Mouse (Mus musculus): ENCODE measurements around the gene Klra10.
"Not testable (repeated sequence)": the region's sequence is repeated elsewhere in the genome, so short reads cannot be mapped to it uniquely, and the experiment has no call there.

Klra10 gene

DNA sequence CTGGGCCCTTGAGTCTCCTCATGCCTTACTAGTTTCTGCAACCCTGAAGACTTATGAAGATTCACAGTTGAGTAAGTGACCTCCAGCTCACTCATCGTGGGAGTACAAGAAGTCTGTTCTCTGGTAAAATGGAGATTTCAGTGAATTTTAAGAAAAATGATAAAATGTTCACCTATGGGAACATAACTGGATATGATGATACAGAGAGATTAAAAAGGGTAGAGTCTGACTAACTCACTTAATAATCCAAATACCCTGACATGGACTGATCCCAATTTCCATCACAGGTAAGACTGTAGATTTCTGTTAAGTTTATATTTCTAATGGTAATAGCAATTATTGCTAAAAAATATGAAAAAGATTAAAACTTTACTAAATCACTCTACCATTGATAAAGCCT lies at the start of gene Klra10:
Gene Klra10, minus strand, starts transcription at position 101 of the 400 bp plus-strand sequence.
- ATAC-seq (ENCODE audit: low TSS enrichment), result not testable (repeated sequence)

DNA sequence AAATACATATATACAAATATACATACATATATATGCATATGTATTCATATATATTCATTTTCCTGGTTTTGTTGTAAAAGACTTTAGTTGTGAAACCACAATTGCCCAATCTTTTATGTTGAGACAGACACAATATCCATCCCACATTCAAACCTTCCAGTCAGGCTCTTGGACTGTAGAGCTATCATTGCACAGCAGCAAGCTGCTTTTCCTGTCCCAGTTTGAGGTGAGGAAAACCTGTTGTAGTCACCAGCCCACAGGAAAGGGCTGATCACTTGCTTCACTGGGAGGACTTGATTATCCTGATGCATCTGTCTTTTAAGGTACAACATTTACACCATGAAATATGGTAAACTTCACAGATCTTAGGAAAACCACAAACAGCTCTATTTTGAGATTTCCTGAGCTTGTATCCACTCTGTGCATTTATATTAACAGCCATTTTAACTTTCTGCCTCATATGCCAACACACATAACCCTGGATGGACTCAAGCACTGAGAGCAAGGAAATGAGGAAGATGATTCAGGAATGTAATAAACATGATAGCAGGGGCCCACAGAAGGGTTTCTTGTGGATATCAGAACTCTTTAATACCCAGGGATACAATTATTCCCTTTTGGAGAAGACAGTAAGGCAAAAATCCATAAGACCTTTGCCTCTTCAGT lies 6.4 kb upstream of the Klra10 start:
- ATAC-seq (ENCODE audit: low TSS enrichment), result no peak

DNA sequence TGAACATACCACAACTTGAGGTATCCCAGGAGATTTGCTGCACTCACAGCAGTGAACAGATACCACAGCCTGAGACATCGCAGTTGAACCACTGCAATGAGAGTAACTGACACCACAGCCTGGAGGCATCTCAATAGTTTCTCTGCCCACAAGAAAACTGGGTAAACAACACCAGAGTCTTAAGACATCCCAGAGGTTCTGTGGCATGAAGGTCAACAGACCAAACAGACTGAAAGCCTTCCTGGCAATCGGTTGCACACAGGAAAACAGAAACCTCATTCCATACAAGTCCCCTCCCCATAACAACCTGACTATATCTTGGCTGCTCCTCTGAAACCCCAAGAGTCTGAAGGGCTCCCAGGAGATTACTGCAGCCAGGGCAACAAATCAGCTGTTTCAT lies 26.4 kb downstream of the Klra10 start:
- no peak for ATAC-seq (ENCODE audit: low TSS enrichment)

DNA sequence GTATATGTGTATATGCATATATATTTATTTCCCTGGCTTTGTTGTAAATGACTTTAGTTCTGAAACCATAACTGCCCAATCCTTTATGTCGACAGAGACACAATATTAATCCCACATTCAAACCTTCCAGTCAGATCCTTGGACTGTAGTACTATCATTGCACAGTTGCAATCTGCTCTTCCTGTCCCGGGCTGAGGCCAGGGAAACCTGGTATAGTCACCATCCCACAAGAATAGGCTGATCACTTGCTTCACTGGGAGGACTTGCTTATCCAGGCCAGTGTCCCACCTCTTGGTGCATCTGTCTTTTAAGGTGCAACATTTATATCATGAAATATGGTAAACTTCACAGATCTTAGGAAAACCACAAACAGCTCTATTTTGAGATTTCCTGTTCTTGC lies 44.2 kb downstream of the Klra10 start:
- no peak for ATAC-seq (ENCODE audit: low TSS enrichment)

DNA sequence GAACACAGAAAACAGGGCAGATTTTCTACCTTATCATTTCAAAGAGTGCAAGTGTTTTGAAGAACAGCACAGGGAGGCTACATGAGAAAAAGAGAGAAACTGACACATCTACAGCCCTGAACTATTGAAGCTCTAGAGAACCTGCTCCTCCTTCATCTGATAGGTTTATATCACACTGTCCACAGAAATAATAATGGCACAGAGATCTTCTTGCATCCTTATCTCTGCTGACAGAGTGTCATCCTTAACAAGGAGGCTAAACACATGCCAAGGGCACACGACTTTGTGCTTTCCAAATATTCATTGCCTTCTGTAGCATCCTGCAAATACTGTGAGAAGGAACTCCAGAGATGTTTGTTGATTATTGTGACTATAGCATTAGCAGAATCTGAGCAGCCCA lies 45.1 kb downstream of the Klra10 start:
- no peak for ATAC-seq (ENCODE audit: low TSS enrichment)

DNA sequence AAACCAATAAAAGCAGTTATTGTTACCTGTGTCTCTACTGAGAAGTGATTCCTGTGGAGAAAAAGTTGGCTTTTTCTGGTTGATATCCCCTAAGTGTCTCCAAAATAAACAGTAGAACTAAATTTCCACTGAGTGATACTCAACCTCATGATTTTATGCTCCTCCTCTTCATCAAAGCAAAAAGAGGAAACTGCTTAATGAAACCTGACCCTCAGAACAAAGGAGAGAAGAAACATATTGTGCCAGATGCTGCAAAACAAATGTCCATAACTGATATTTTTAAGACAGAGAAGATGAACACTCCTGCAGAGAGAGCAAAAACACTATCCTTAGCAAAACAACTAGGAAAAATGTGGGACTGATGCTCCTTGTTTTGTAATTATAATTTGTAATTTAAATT lies 48.5 kb downstream of the Klra10 start, which contains the start of gene Klra7:
Gene Klra7, minus strand, starts transcription at position 101 of the 400 bp plus-strand sequence.
- ATAC-seq (ENCODE audit: low TSS enrichment), result no peak

All from frontal cortex, adult (tissue).